Mouse (Mus musculus) lung, adult 2 months (tissue): ENCODE measurements at regions not wholly inside any gene's neighbourhood (a gene's known extent, or its start where the extent isn't known, plus 50 kb on each side); places are given as distances from the start of the nearest gene placed in this dataset.

Source experiments
- DNase-seq: peaks from one replicate; pipeline ENCODE4 v3.0.0; 2022
- H3K4me1 ChIP-seq: fragments of 200-500 bp; 2 replicates; pipeline ENCODE4 v1.6.1; 2011; ENCODE audit warnings: low read length; ENCODE audit not compliant: control insufficient read depth, insufficient read depth
- H3K4me3 ChIP-seq: fragments of 200-500 bp; replicated peaks from 2 replicates; pipeline ENCODE3; 2011; ENCODE audit warnings: low read depth, mild to moderate bottlenecking, control low read depth, low read length; ENCODE audit errors: extremely low read depth
- CTCF ChIP-seq: fragments of 200-500 bp; IDR thresholded peaks from 2 replicates; pipeline ENCODE4 v1.5.1; 2011; ENCODE audit warnings: mild to moderate bottlenecking, low read length, control low read depth; ENCODE audit not compliant: insufficient read depth
- POLR2A ChIP-seq: fragments of 200-500 bp; IDR thresholded peaks from 2 replicates; pipeline ENCODE4 v1.6.1; 2011; ENCODE audit warnings: low read depth, mild to moderate bottlenecking, control low read depth, low read length, borderline replicate concordance; ENCODE audit errors: extremely low read depth
- WGBS: fragments of 180-500 bp; shearing (Covaris S2); methylation state at CpG from one replicate; pipeline ENCODE4 v1.1.7; 2018; 5-methylcytosine and 5-hydroxymethylcytosine counted together

DNA sequence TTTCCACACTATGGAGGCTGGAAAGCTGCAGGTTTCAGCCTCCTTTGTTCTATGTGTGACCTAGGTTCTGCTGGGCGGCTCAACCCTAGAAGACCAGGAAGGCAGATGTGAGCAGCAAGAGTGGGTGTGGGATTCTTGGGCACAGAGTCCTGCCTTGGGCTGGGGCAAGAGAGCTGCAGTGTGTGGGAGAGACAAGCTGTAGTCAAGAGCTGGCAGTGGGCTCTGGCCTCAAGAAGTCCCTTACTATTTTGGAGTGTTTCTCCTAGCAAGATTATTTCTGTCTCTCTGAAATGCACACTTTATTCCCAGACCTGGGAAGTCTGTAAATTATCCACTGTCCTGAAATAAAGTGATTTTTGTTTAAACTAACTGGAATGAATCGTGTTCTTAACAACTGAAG is 211.5 kb downstream of the Nedd1 start:
- no peak for DNase-seq
- H3K4me3 ChIP-seq = no peak overlapping the region
- WGBS = 84% methylated on average over 2 of the region's 2 CpGs
- no peaks in the 10 kb centered on the region for H3K4me1 ChIP-seq
- TF ChIP-seq POLR2A = no peak

DNA sequence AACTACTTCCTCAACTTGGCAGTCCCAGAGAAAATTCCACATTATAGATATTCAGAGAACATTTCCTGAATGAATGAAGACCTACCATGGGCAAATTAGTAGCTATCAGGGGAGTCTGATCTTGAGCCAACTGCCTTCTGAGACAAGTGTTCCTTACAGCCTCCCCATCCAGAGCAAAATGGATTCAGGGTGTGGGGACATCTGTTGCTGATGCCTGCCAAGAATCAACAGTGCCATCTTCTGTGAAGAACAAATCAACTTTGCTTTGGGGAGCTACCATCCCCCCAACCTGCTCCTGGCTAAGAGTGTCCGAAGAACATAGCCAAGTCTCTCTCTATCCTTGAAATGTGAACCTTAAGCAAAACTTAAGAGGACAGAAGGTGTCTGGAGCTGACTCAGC is 217.9 kb downstream of the Nedd1 start:
- WGBS = 87% methylated on average over 1 of the region's 1 CpGs
- TF ChIP-seq POLR2A = no peak
- TF ChIP-seq CTCF = no peak
- no peaks in the 10 kb centered on the region for H3K4me1 ChIP-seq
- no peak for DNase-seq
- H3K4me3 ChIP-seq = no peak overlapping the region

- TF ChIP-seq POLR2A (no peak), CTCF (no peak)
- Histone ChIP-seq H3K4me3 (no peak overlapping the region), H3K4me1 (no peaks in the 10 kb centered on the region)
- 37% methylated on average over 1 of the region's 1 CpGs for WGBS
- DNase-seq = no peak
Observed at GRCm38 (mm10) chr10:92483592-92483991, 238.6 kb downstream of the Nedd1 start.

DNA sequence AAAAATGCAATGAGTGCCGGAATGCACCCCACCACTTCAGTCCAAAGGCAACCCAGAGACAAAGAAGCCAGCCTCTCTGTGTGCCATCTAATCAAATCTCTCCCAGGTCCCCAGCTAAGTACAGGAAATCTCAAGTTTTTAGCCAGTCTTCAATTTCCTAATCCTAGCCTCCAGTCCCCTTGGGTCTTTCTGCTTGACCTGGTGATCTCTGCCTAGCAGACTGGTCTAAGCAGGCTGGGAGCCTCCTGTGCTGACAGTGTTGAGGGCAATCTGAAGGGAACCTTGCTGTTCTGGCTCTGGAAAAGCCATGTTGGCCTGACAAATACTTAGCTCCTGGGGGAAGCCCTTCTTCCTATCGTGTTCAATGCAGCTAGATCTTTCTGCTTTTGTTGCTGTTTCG is 248.9 kb downstream of the Nedd1 start:
- no peak for TF ChIP-seq POLR2A
- TF ChIP-seq CTCF = no peak
- WGBS = 72% methylated on average over 3 of the region's 3 CpGs

GRCm38 (mm10) chr10:92471111-92471510 is 251.1 kb downstream of the Nedd1 start:
- DNase-seq = no peak
- TF ChIP-seq POLR2A = no peak
- TF ChIP-seq CTCF = no peak
- H3K4me1 ChIP-seq = no peaks in the 10 kb centered on the region
- WGBS = 93% methylated on average over 1 of the region's 1 CpGs
- H3K4me3 ChIP-seq = no peak overlapping the region

More for the DNA sequence above, 248.9 kb downstream of the Nedd1 start:
- Histone ChIP-seq H3K4me1 (no peaks in the 10 kb centered on the region), H3K4me3 (no peak overlapping the region)
- DNase-seq = no peak

DNA sequence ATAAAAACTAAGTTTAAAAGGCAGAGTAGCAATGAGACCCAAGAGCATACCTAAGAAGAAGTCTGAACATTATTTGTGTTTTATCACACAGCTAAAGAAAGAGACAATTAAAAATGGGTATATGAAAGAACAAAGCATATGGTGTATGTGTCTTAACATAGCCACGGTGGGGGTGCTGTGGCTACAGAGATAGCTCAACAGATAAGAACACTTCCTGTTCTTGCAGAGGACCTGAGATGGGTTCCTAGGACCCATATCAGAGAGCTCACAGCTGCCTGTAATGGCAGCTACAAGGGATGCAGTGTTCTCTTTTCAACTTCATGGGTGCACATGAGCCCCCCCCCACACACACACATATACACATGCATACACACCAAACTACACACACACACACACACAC is 267.0 kb downstream of the Nedd1 start:
- 59% methylated on average over 1 of the region's 1 CpGs for WGBS
- DNase-seq = no peak
- H3K4me1 ChIP-seq = no peaks in the 10 kb centered on the region
- TF ChIP-seq POLR2A (no peak), CTCF (no peak)
- no peak overlapping the region for H3K4me3 ChIP-seq

DNA sequence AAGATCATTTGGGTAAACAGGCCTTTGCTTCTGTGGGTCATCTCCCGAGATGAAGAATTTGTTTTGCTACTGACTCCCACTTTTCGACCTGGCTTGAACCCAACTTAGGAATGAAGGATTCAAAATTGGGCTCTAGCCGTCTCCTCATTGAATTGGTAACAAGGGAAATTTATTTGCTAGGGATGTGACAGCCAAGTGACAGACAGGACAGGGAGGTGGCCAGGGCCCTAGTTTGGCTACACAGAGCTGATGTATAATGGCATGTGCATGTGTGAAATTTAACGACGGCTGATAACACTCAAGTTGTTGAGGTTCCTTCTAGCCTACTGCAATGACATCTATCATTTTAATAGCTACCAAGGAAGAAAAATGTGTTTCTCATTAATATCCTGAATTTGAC is 268.7 kb downstream of the Nedd1 start:
- Histone ChIP-seq H3K4me3 (no peak overlapping the region), H3K4me1 (no peaks in the 10 kb centered on the region)
- TF ChIP-seq CTCF (no peak), POLR2A (no peak)
- WGBS = 67% methylated on average over 5 of the region's 5 CpGs
- DNase-seq = no peak

DNA sequence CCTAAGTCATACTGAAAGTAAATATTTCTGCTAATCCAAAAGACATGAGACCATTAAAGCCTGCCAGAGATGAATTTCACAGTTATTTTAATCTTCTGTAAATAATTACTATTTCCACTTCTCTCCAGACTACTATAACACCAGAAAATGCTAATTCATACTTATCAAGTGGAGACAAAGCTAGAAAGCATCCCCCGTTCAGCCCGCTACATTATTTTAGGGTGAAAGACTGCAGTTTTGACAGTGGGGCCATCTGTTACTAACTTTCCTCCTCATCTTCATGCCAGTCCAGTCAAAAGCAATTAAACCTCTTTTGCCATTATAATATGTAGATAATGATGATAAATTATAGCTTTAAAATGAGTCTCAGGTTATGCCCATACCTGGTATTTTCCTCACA is 276.3 kb downstream of the Nedd1 start:
- no peak for DNase-seq
- no peak overlapping the region for H3K4me3 ChIP-seq
- no peaks in the 10 kb centered on the region for H3K4me1 ChIP-seq
- 80% methylated on average over 2 of the region's 2 CpGs for WGBS
- TF ChIP-seq POLR2A (no peak), CTCF (no peak)

GRCm38 (mm10) chr10:92438621-92439394 is 283.4 kb downstream of the Nedd1 start:
- no peak for DNase-seq
- TF ChIP-seq CTCF (no peak), POLR2A (no peak)
- 50% methylated on average over 8 of the region's 8 CpGs for WGBS
- H3K4me3 ChIP-seq = no peak overlapping the region
- H3K4me1 ChIP-seq = no peaks in the 10 kb centered on the region

DNA sequence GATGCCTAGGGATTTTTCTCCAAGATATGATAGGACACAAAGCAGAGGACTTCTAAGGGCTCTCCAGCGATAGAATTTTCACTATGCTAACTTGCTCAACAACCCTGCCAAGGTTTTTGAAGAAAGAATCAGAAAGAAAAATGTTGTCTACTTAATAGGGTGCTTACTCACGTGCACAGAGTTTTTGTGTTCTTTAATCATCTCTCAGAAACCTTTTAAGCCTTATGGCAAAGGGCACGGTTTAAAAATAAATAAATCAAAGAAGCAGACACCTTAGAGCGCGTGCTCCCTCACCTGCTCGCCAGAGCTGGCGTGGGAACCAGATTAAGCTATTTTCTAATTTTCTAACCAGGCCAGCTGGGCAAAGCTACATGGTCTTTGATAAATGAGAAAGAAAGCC is 293.0 kb downstream of the Nedd1 start:
- no peak for TF ChIP-seq POLR2A
- no peak for TF ChIP-seq CTCF
- DNase-seq = no peak
- Histone ChIP-seq H3K4me3 (no peak overlapping the region), H3K4me1 (no peaks in the 10 kb centered on the region)
- WGBS = 41% methylated on average over 7 of the region's 7 CpGs
